Mouse (Mus musculus) frontal cortex, postnatal 36 days (tissue): ENCODE data around the gene Dnase1.
"Not testable (repeated sequence)": the region's sequence is repeated elsewhere in the genome, so short reads cannot be mapped to it uniquely, and the experiment has no call there.

Experiments
- DNase-seq, 2 experiments: peaks; one replicate each; pipeline ENCODE4 v3.0.0; 2022; ENCODE audit warnings: low spot score in 2 of 2

The Dnase1 gene

DNA sequence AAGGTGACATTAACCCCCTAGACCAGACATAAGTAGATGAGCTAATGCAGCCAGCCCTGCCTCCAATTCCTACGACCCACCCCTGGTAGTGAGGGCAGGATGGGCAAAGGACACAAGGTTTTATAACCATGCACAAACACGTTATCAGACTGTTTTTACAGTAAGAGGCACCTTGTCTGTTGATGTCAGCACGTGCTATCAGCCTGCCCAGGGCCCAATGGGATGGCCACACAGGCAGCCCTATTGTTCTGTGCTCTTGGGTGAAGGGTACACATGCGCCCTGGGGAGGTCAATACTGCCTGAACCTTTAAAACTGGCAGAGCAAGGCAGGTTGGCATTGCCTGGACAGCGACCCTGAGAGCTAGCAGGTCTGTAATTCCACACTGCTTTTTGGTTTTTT, at the start of gene Dnase1:
Gene Dnase1, plus strand, starts transcription at position 136 of the 400 bp plus-strand sequence.
- DNase-seq: no peak

DNA sequence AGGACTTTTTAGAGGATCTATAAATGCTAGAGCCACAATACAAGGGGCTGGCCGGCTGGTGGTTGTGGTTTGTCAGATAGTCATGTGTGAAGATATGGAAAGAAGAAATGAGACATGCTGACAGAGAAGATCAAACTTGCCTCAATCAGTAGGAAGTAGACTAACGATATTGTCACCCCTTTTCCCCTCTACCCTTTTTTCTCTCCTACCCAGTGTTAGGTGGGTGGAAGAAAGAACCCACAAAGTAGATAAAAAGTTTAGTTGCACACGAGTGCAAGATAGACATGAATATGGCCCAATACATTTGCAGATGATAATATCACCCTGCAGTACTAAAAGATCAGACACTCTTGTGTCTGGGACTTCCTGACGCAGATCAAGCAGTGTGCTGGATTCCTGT, 48.3 kb upstream of the Dnase1 start:
- DNase-seq: no peak

DNA sequence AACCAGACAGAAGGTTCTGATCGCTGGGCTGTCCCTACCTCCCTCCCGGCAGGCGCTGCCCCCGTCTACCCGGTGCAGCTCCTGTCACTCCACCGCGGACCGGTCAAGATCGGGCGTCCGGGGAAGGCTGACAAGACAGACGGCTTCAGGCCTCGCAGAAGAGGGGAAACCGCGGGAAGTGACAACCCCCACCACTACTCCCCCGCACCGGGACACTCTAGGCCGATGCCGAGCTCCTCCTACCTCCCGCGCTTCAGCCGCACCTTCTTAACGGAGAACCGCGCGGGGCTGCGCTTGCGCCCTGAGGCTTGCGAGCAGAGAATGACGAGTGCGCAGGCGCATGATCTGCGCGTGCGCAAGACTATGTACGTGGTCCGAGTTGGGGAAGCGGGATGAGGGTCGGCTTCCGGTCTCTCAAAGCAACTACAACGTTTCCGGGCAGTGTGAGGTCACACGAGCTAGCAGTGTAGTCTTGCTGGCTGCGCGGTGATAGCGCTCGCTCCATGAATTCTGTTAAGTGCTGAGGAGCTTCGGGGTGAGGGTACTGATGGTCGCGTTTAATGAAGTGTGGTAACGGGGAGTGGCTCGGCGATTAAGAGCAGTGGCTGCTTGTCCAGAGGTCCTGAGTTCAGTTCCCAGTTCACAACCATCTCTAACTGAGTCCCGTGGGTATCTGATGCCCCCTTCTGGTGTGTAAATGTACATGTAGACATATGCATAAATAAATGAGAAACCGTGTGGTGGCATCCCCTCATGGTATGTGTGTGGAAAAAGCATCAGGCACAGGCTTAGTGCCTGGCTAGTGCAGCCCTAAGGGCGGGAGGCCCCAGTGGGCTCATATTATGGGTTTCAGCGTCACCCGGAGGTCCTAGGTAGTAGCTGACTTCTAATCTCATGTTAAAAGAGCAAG, 33.0 kb upstream of the Dnase1 start, which contains the start of gene Slx4:
Gene Slx4, minus strand, starts transcription at position 282 of the 910 bp plus-strand sequence.
- DNase-seq: peak; percentile 97 to 98

DNA sequence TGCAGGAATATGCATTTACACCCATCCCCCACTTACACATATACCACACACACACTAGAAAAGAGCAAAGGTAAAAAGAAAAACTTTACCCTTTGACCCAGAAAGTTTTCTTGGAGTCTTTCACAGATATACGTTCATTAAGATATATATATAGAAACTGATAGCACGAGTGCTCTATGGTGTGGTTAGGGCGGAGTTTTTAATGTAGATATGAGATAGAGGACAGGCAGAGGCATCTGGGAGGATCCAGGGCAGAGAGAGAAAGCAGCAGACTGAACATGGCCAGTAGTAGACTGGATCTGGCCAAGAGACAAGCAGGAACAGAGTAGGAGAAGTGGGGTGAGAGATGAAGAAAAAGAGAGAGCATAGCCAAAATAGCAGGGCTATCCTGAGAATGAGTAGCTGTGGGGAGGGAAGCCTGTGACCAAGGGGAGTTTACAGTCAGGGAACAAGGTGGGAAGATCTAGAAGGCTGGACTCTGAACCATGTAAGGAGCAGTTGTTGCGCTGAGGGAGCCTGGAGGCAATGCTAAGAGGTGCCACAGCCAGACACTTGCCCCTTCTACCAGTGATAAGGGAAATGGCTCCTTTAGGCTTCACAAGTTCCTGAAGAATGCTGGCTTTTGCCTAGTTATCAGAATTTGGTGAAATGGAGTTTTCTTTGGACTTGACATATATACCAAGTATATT, 23.7 kb upstream of the Dnase1 start:
- DNase-seq: no peak

DNA sequence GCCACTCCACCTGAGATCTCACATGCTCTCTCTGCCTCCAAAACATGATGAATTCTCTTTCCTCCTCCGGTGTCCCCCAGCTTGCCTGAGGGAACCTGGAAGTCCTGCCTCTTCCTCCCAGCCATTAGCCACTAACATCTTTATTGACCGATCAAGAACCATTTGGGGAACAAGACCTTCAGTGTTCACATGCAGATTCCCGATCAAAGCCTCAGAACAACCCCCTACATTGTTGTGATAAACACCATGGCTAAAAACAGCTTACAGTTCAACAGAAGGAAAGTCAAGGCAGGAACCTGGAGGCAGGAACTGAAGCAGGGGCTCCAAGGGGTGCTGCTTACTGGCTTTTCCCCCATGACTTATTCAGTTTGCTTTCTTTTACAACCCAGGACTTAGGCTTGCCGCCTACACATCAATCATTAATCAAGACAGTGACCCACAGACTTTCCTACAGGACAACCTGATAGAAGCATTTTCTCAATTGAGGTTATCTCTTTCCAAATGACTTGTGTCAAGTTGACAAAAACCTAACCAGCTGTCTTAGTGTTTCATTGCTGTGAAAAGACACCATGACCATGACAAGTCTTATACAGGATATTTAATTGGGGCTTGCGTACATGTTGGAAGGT, 22.6 kb upstream of the Dnase1 start:
- DNase-seq: no peak

DNA sequence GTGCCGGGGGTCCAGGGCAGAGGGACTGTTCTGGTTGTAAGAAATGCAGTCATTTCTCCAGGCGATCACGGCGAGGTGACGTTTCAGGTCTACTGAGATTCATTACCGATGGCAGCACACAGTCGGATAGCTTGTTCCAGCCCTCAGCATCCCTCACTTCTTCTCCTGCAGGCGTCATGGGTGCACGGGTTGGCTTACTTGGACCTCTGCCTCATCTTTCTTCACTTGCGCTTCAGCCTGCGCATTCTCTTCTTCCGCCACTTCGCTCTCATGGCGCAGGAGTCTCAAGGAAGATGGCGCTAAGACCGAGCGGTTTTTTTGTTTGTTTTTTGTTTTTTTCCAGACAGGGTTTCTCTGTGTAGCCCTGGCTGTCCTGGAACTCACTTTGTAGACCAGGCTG, 20.0 kb upstream of the Dnase1 start:
- not testable (repeated sequence) for DNase-seq

DNA sequence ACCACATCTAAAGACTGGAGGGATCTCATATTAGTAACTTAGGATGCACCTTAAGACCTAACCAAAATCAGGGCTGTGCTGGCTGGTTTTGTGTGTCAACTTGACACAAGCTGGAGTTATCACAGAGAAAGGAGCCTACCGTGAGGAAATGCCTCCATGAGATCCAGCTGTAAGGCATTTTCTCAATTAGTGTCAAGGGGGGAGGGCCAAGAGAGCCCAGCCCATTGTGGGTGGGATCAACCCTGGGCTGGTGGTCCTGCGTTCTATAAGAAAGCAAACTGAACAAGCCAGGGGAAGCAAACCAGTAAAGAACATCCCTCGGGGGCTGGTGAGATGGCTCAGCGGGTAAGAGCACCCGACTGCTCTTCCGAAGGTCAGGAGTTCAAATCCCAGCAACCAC, 19.3 kb upstream of the Dnase1 start:
- DNase-seq: not testable (repeated sequence)

DNA sequence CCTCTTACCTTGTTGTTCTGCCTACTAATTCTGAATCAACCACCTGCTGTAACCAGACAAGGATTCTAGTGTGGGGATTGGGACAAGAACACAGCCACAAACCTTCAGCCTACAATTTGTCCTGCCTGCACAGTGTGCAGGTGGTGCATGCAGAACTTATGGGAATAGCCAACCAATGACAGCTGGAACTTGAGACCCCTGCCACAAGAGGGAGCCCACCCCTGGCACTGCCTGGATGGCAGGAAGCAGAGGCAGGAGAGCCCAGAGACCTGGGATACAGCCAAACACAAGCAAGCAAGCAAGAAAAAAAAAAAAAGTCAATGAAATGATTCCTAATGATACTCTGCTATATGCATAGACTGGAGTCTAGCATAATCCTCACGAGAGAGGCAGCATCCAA, 15.5 kb upstream of the Dnase1 start:
- no peak for DNase-seq

DNA sequence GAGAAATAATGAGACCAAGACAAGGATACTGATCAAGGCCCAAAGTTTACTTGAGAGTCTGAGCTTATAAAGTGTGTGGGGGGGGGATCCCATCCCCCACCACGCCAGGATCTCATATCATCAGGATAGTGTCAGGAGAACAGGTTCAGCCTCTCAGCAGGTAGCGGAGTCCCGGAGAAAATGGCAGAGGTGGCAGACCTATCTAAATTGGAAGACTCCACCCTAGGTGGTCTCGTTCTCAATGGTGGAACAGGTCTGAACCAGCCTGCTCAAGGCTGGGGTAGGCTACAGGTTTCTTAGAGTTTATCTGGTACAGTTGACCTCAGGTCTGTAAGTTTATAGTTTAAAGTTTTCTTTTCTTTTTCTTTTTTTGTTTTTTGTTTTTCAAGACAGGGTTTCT, 14.0 kb upstream of the Dnase1 start:
- DNase-seq: no peak

DNA sequence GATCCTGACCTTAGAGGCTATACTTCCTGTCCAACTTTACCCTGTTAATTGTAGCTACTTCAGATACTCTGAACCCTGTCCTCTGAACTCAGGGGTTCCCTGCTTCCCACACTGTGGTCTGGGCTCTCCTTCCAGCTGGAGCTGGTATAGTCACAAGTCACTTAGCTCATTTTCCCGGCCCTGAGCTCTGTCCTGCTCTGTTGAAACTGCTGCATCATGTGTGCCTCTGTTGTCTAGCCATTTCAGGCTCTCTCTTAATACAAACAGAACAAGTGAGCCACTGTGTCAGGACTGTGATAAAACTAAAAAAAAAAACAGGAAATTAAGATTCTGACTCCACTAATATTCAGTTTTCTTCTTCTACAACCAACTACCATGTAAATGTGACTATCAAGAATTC, 10.1 kb upstream of the Dnase1 start:
- DNase-seq: no peak

DNA sequence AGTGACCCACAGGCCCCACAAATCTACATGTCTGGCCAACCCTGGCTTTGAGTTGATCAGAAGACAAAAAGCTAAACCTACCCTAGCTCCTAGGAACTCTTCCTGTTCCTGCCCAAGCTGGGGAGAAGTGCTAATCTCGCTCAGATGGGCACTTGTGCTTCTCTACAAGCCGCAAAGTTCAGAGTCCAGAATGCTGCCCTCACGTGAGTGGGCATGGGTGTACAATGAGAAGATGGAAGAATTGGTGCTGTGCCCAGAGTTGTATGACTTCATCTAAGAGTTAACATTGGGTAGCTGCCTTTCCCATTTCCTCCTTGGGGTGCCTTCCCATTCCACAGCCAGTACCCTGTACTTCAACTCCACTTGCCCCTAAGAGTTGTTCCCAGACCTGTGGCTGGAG, 9.5 kb upstream of the Dnase1 start:
- no peak for DNase-seq

DNA sequence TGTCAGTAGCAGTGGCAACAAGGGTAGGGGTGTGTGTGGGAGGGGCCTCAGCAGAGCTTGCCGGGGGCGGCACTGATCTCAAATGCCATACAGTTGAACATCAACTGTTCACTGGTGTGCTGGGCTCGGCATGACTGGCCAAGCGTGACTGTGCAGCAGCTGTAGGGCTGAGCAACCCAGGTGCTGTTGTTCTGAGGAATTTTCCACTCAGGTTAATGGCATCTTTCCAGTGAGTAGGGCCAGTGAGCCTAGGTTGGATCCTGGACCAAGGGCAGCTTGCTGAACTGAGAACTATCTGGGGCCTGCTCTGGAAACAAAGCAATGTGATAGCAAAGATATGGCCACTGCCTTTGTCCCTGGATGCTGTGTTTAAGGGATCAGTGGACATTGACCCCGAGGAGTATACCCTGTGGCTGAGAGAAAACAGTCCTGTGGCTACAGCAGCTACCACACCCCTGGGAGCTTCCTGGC, 7.3 kb upstream of the Dnase1 start:
- DNase-seq: no peak

DNA sequence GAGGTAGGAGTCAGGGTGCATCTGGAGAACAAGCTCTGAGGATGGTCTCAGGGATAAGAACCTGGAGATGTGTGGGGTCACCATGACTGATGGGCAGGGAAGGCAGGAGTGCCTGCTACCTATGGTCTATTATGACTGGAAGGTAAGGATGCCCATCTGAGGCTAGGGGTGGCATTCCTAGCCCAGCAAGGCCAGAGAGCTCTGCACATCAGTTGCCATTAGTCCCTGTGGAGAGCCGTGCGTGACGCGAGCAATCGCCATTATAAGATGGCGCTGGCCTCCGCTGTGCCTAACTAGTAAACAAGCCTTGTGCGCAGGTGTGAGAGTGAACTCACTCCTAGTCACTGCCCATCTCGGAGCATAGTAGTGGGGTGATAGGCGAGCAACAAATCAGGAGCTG, 6.2 kb upstream of the Dnase1 start:
- DNase-seq: no peak

DNA sequence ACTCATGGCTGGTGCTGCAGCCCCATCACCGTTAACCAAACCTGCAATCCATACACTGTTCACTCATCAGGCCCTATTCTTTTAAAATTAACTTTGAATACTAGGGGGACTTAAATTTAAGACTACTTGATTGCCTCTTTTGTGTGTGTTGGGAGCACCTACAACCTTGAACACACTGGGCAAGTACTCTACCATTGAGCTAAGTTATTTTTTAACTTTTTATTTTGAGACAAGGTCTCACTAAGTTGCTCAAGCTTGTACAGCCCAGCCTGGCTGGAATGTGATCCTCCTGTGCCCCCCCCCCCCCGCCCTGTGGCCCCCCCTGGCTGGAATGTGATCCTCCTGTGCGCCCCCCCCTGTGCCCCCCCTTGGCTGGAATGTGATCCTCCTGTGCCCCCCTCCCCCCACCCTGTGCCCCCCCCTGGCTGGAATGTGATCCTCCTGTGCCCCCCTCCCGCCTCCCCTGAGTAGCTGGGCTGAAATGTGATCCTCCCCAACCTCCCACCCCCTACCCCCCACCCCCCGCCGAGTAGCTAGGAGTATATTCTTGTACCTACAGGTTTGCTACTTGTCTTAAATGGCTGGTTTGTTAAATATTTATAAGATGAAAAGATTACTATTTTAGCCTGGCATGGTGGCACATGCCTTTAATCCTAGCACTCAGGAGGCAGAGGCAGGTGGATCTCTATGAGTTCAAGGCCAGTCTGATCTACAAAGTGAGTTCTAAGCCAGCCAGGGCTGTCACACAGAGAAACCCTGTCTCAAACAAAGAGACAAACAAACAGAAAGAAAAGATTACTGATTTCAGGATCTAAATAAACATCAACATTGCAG, 5.1 kb upstream of the Dnase1 start:
- DNase-seq: no peak

DNA sequence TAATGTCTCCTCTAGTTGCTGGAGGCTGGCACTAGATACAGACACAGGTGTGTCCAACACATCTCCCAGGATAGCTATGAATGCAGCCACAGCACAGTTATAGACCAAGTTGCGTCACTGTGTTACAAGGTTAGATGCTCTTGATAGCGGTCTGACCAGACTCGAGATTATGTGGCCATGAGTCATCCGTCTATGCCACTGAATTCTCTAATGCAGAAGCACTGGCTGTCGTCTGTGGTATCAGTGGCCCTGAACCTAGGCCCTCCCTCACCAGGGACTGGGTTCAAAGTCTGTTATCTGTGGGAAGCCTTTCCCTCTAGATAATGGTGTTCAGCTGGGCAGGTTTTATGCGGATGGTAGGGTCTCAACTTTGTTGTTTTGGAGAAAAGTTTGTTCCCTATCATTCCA, 4.4 kb upstream of the Dnase1 start:
- no peak for DNase-seq

DNA sequence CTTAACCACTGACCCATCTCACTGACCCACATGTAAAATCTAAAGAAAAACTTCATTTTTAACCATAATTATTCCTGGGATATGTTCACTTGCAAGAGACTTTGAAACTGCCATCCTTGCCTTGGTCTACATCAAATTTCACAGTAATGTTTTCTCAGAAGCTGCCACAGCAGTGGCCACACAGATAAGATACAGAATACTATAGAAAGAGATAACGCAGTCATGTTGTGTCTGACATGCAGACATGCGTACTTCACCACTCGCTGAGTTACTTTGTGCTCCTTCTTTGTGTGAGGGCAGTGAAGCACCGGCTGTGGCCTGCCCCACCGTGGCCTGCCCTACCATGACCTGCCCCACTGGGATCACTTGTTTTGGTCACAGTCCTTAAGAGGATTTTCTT, 2.8 kb upstream of the Dnase1 start:
- no peak for DNase-seq

DNA sequence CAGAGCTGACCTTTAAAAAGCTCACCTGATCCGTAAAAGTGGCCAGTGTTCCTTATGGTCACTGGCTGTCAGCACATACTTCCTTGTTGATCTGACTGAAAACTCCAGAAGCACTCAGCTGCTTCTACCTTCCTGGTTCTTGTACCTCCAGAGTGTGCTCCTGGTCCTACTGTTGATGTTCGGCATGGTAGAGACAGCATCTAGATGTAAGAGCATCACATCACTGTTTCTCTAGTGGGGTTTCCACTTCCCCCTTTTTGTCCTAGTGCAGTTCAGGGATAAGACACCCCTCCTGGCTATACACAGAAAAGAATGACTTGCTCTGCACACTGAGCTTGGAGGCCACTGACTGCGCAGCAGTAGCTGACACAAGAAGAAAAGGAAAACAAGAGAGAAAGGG, 2.3 kb upstream of the Dnase1 start:
- DNase-seq: no peak

DNA sequence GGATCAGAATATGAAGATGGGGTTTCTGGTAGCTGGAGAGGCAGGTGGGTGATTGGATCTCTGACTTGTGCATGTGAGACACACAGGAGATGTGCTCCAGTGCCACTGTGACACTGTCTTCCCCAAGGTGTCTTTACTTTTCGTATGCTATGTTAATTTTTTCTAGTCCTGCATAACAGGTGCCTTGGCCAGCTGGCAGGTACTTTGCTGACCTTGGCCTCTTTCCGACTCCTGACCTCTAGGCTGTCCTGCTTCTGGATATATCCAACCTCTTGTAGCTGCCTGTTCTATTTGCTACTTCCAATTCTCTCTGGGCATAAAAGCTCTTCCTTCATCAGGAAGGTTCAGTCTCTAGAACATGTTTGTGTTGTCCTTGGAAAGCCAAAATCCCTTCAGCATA, 1.2 kb upstream of the Dnase1 start:
- no peak for DNase-seq

DNA sequence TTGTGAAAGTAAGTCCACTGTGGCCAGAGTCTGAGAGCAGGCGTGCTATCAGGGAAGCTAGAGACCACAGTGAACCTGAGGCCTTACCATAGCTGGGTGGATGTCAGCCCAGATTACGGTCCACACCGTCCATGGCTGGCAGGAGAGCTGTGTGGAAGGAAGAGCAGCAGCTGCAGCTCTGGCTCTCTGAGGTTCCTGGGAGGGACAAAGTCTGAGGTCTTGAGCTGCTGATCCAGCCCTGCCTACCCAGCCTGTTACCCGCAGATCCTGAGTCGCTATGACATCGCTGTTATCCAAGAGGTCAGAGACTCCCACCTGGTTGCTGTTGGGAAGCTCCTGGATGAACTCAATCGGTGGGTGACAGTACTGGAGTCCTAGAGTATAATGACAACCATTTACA, 948 bp downstream of the Dnase1 start:
- DNase-seq: no peak

DNA sequence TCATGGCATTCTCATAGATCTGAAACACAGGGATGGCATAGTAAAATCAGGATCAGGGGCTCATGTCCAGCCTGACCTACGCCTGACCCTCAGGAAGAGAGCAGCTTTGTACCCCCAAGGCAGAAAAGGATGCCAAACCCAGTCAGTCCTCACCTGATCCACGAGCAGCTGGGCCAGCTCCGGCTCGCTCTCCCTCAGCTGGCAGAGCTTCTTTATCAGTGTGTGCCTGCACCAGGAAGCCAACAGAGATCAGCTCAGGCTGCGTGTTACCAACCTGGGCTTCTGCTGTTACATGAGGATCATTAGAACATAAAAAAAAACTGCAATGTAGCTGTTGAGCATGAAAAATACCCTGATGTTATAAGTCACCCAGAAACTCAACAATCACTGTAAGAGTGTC, 3.5 kb downstream of the Dnase1 start:
- DNase-seq: no peak

DNA sequence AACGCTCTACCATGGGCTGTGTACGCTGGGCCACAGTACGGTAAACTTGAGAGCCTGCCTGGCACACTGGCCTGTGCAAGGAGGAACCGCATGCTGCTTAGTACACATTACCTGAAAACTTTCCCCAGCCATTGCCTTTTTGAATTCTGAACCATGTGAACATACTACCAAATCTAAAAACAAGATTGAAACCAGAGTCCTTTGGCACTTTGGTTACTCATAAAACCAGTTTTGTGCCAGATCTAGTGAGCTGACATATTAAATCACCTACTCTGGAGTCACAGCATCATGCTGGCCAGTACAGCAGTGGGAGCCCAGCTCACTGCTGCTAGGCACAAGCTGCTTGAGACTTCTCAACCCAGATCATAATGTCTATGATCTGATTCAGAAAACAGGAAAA, 4.9 kb downstream of the Dnase1 start:
- no peak for DNase-seq

DNA sequence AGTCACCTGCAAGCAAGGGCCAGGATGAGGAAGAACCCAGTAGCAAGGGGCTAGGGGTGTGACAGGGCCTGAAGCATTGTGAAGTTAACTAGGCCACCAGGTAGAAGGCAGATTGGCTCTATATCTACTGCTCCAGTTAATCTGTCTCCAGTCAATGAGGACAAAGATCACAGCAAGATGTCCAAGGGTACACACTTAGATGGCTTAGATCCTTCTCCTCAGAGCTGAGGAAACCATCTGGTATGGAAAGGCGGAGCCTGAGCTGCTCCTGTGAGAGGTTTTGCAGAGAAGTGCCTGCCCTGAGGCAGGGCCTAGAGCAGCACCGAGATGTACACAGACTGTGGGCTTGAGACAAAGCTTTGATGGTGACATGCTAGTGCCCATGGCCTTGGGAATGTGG, 7.4 kb downstream of the Dnase1 start:
- DNase-seq: no peak
